Mouse (Mus musculus): ENCODE results near the gene Ap5m1. TPM values are rescaled to one million over a fixed set of nuclear protein-coding genes. Genes with fewer than 3 reads are reported as not detected.

Ap5m1 gene
- 54.2 and 55.4 TPM in 2 replicates for total RNA-seq (2014; fragmentation: Nextera tagmentation)
- 39.4 and 45.7 TPM in 2 replicates for total RNA-seq (2017)
- polyA plus RNA-seq (2012), result 2.4 and 6.1 TPM in 2 replicates

DNA sequence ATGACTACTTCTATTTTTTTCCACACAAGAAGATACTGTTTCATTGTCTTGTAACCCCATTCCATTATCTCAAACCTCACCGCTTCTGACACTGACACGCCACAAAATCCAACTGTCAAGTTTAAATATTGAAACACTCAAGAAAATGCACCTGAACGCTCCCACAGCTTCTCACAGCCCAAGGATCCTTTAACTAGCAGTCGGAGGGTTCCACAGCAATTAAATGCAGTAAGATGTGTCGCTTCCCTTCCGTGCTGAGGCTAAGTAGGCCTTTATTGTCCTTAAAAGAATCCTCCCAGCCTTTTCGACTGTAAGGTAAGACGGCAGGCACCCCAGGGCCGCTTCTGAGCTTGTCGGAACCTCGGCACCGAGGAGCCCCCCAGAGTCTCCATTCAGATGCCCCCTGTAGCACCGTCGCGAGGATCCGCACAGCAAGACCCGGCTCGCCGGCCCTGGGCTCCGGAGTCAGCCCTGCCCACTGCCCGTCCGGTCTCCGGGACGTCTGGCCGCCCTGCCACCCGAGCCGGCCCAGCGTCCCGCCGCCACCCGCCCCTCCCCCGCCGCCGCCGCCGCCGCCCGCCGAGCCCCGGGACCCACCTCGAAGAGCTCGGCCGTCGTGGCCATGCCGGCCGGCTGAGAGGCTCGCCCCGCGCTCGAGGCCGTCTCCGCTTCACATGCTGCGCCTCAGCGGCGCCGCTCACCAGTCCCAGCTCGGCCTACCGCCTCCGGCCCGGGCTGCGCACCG, at the start of gene Ap5m1:
Gene Ap5m1 (plus strand): TSS at position 569 of the 745 bp plus-strand sequence.
- DNase-seq (ENCODE audit: low spot score) (no peak), ATAC-seq (ENCODE audit: extremely low read depth, insufficient number of reproducible peaks, low FRiP score, poor library complexity, severe bottlenecking) (no peak)
- no peaks in the 10 kb centered on the region for H3K9me3 ChIP-seq (replicated peaks)
- peaks cover 36% of the 10 kb centered on the region for H3K4me1 ChIP-seq (ENCODE audit: insufficient read depth, low read depth, low read length)
- H3K36me3 ChIP-seq (replicated peaks), result peaks cover 6% of the 10 kb centered on the region
- no peaks in the 10 kb centered on the region for H3K27me3 ChIP-seq (ENCODE audit: insufficient read depth, low read length)
- H3K4me3 ChIP-seq (ENCODE audit: low read depth, low read length), result peak within 1 kb of the TSS; percentile 93
- TF ChIP-seq GATA1 (IDR thresholded peaks at IDR 0.05; ENCODE audit: borderline replicate concordance, low read length) (no peak), GATA2 (IDR thresholded peaks at IDR 0.05; ENCODE audit: borderline replicate concordance, low read depth, low read length) (no peak), TAL1 (conservative IDR thresholded peaks at IDR 0.05; ENCODE audit: low read depth, low read length) (no peak)

DNA sequence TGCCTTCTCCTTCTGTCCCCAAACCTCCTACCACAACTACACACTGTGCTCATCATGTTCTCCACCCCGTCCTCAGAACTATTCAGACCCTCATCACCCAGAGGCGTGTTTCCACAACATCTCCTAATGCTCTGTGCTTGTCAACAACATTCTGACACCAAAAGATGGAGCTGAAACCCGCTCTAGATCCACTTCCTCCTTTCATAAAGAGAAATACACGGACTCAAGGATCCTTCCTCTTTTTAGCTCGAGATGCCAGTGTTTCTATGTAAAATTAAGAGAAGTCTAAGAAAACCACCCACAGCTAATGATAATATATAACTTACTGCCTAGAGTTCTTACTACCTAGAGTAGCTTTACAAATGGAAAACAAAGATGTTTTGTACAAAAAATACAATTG, 46.1 kb upstream of the Ap5m1 start:
- TF ChIP-seq POLR2AphosphoS5 (IDR thresholded peaks at IDR 0.05; ENCODE audit: insufficient replicate concordance, low read depth, low read length), result no peak
- no peak for TF ChIP-seq TAL1 (conservative IDR thresholded peaks at IDR 0.05; ENCODE audit: low read depth, low read length)
- TF ChIP-seq GATA2 (IDR thresholded peaks at IDR 0.05; ENCODE audit: borderline replicate concordance, low read depth, low read length), result no peak
- no peak for TF ChIP-seq GATA1 (IDR thresholded peaks at IDR 0.05; ENCODE audit: borderline replicate concordance, low read length)
- no peak for TF ChIP-seq CTCF (IDR thresholded peaks at IDR 0.05; ENCODE audit: low read depth, low read length)
- H3K9me3 ChIP-seq (replicated peaks), result no peaks in the 10 kb centered on the region
- H3K4me1 ChIP-seq (ENCODE audit: insufficient read depth, low read depth, low read length), result no peaks in the 10 kb centered on the region; the same call in 1 of the 2 replicates
- ATAC-seq (ENCODE audit: extremely low read depth, insufficient number of reproducible peaks, low FRiP score, poor library complexity, severe bottlenecking) (0 out of 2 replicates have a peak, but pooled peaks have one; percentile 34), DNase-seq (ENCODE audit: low spot score) (no peak)
- peaks cover 38% of the 10 kb centered on the region for H3K36me3 ChIP-seq (replicated peaks)
- no peak overlapping the region for H3K4me3 ChIP-seq (ENCODE audit: low read depth, low read length)
- H3K27me3 ChIP-seq (ENCODE audit: insufficient read depth, low read length), result no peaks in the 10 kb centered on the region

DNA sequence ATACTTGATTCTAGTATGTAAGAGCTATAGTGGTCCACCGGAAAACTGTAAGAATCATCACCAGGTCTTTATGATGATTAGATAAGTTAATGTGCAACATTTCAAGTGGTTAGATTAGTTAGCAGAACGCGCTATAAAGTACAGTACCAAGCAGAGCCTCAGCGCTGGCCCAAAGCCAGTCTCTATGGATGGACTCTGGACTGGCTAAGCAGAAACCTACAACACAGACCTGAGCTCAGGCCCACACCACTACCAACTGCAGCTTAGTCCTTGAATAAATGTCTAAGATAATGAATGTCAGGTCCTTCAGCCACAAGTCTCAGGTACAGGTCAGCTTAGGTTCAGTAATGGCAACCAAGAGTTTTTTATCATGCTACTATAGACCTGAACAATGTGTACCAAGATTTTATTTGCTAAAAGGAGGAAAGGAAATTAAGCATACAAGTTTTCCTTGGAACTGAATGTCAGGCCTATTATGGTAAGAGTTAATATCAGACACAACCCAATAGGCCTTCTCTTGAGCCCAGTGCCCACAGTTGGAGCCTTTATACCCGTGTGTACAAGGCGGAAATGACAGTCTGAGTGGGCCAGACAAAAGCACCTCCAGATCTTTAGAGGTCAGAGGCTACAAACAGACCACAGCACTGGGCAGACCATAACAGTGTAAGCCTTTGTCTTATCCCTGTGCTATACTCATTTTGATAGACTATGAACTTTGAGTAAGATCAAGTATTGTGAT, 38.7 kb upstream of the Ap5m1 start:
- H3K36me3 ChIP-seq (replicated peaks), result peaks cover 20% of the 10 kb centered on the region

DNA sequence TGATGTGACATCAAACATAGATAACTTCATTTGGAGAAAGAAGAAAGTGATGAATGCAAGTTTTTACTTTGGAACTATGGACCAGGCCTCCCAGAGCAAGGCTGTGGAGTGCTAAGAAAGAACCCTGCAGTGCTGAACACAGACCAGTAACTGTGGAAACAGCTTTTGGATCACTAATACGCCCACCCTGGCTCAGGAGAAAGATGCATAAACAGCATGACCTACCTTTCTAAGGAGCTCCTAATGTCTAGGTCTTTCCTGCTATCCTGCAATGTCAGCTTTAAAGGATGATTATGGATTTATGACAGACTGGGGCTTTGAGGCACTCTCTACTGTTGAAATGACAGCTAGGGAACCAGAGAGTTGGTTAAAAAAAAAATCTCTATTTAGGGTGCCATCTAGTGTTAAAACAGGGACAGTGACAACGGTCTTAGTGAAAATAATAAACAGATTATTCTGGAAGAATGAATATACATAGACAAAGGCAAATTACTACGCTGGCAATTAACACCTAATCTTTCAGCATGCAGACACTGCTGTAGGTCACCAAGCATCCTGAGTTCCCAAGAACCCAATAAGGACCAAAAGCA, 38.0 kb upstream of the Ap5m1 start:
- Histone ChIP-seq H3K4me3 (ENCODE audit: low read depth, low read length) (no peak overlapping the region), H3K9me3 (replicated peaks) (no peaks in the 10 kb centered on the region), H3K4me1 (ENCODE audit: insufficient read depth, low read depth, low read length) (no peaks in the 10 kb centered on the region), H3K36me3 (replicated peaks) (peaks cover 20% of the 10 kb centered on the region), H3K27me3 (ENCODE audit: insufficient read depth, low read length) (no peaks in the 10 kb centered on the region)
- no peak for ATAC-seq (ENCODE audit: extremely low read depth, insufficient number of reproducible peaks, low FRiP score, poor library complexity, severe bottlenecking)
- DNase-seq (ENCODE audit: low spot score), result no peak
- no peak for TF ChIP-seq POLR2AphosphoS5 (IDR thresholded peaks at IDR 0.05; ENCODE audit: insufficient replicate concordance, low read depth, low read length)
- no peak for TF ChIP-seq GATA1 (IDR thresholded peaks at IDR 0.05; ENCODE audit: borderline replicate concordance, low read length)
- no peak for TF ChIP-seq GATA2 (IDR thresholded peaks at IDR 0.05; ENCODE audit: borderline replicate concordance, low read depth, low read length)
- no peak for TF ChIP-seq CTCF (IDR thresholded peaks at IDR 0.05; ENCODE audit: low read depth, low read length)
- no peak for TF ChIP-seq TAL1 (conservative IDR thresholded peaks at IDR 0.05; ENCODE audit: low read depth, low read length)

More for the DNA sequence above, 38.7 kb upstream of the Ap5m1 start:
- Histone ChIP-seq H3K4me3 (ENCODE audit: low read depth, low read length) (no peak overlapping the region), H3K4me1 (ENCODE audit: insufficient read depth, low read depth, low read length) (no peaks in the 10 kb centered on the region), H3K27me3 (ENCODE audit: insufficient read depth, low read length) (no peaks in the 10 kb centered on the region), H3K9me3 (replicated peaks) (no peaks in the 10 kb centered on the region)
- ATAC-seq (ENCODE audit: extremely low read depth, insufficient number of reproducible peaks, low FRiP score, poor library complexity, severe bottlenecking), result no peak
- DNase-seq (ENCODE audit: low spot score), result no peak
- TF ChIP-seq TAL1 (conservative IDR thresholded peaks at IDR 0.05; ENCODE audit: low read depth, low read length) (no peak), CTCF (IDR thresholded peaks at IDR 0.05; ENCODE audit: low read depth, low read length) (no peak), GATA1 (IDR thresholded peaks at IDR 0.05; ENCODE audit: borderline replicate concordance, low read length) (no peak), GATA2 (IDR thresholded peaks at IDR 0.05; ENCODE audit: borderline replicate concordance, low read depth, low read length) (no peak), POLR2AphosphoS5 (IDR thresholded peaks at IDR 0.05; ENCODE audit: insufficient replicate concordance, low read depth, low read length) (no peak)

DNA sequence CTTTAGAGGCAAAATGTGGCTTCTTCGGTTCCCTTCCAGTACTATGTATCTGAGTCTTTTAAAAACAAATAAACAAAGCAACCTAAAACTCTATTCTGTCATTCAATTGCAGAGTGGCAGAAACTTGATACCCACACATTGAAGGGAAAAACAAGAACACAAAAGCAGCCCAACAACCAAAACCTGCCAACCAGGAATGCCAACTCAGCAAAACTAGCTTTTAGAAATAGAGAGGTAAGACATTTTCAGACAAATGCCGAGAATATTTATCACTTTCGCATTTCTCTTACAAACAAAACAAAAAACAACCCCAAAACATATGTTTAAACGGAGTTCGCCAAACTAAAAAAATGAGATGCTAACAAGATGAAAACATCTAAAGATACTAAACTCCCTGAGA, 36.9 kb upstream of the Ap5m1 start:
- no peak overlapping the region for H3K4me3 ChIP-seq (ENCODE audit: low read depth, low read length)
- H3K9me3 ChIP-seq (replicated peaks), result no peaks in the 10 kb centered on the region
- H3K4me1 ChIP-seq (ENCODE audit: insufficient read depth, low read depth, low read length), result no peaks in the 10 kb centered on the region
- no peaks in the 10 kb centered on the region for H3K27me3 ChIP-seq (ENCODE audit: insufficient read depth, low read length)
- DNase-seq (ENCODE audit: low spot score) (no peak), ATAC-seq (ENCODE audit: extremely low read depth, insufficient number of reproducible peaks, low FRiP score, poor library complexity, severe bottlenecking) (no peak)
- H3K36me3 ChIP-seq (replicated peaks), result peaks cover 25% of the 10 kb centered on the region
- TF ChIP-seq CTCF (IDR thresholded peaks at IDR 0.05; ENCODE audit: low read depth, low read length) (no peak), POLR2AphosphoS5 (IDR thresholded peaks at IDR 0.05; ENCODE audit: insufficient replicate concordance, low read depth, low read length) (no peak), GATA1 (IDR thresholded peaks at IDR 0.05; ENCODE audit: borderline replicate concordance, low read length) (no peak), GATA2 (IDR thresholded peaks at IDR 0.05; ENCODE audit: borderline replicate concordance, low read depth, low read length) (no peak), TAL1 (conservative IDR thresholded peaks at IDR 0.05; ENCODE audit: low read depth, low read length) (no peak)

DNA sequence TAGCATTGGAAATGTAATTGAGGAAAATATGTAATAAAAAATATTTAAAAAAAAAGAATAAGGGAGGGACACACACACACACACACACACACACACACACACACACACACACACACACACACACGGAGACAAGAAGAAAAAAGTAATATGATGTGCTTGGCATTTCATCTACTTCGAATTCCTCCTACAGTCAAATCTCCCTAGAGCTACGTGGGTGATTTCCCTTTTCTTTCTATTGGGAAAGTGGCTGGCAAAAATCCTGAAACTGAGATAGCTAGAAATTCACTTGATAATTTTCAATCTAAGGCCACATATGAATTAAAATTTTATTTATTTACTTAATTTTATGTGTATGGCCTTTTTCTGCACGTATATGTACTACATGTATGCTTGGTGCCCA, 20.3 kb upstream of the Ap5m1 start:
- H3K9me3 ChIP-seq (replicated peaks), result no peaks in the 10 kb centered on the region
- DNase-seq (ENCODE audit: low spot score) (no peak), ATAC-seq (ENCODE audit: extremely low read depth, insufficient number of reproducible peaks, low FRiP score, poor library complexity, severe bottlenecking) (no peak)
- TF ChIP-seq GATA2 (IDR thresholded peaks at IDR 0.05; ENCODE audit: borderline replicate concordance, low read depth, low read length) (no peak), POLR2AphosphoS5 (IDR thresholded peaks at IDR 0.05; ENCODE audit: insufficient replicate concordance, low read depth, low read length) (no peak), GATA1 (IDR thresholded peaks at IDR 0.05; ENCODE audit: borderline replicate concordance, low read length) (no peak), TAL1 (conservative IDR thresholded peaks at IDR 0.05; ENCODE audit: low read depth, low read length) (no peak), CTCF (IDR thresholded peaks at IDR 0.05; ENCODE audit: low read depth, low read length) (no peak)
- no peak overlapping the region for H3K4me3 ChIP-seq (ENCODE audit: low read depth, low read length)
- no peaks in the 10 kb centered on the region for H3K27me3 ChIP-seq (ENCODE audit: insufficient read depth, low read length)
- H3K36me3 ChIP-seq (replicated peaks), result peaks cover 17% of the 10 kb centered on the region
- peaks cover 19% of the 10 kb centered on the region for H3K4me1 ChIP-seq (ENCODE audit: insufficient read depth, low read depth, low read length)
